Mouse (Mus musculus): ENCODE data around the gene Ccer2. TPM values are rescaled to one million over a fixed set of nuclear protein-coding genes. Genes with fewer than 3 reads are reported as not detected.

Gene Ccer2
- polyA plus RNA-seq, 1 experiment from 2014 or later = not detected

DNA sequence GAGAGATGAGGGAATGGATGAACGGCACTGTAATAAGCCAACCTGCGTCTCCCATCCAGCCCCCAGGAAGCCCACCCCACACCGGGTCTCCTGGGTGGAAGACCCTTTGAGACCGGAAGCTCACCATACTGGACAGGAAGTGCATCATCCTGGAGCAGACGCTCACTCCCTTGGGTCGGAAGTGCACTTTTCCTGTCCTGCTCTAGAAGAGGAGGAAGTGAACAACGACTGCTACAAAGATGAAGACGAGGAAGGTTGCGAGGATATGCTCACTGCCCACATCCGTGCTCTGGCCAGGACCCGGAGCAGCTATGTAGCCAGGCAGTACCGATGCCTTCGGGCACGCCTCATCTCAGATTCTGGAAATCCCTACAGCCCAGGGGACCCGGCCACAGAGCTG is 39.9 kb downstream of the Ccer2 start:
- peaks cover 3% of the 10 kb centered on the region; the same call in 1 of the 2 replicates for H3K27me3 ChIP-seq
- 84% methylated on average over 15 of the region's 15 CpGs for WGBS
- no peak overlapping the region for H3K4me2 ChIP-seq
- no peak for ATAC-seq (ENCODE audit: low FRiP score)
- H3K4me1 ChIP-seq = peaks cover 8% of the 10 kb centered on the region; the same call in 1 of the 2 replicates
- no peaks in the 10 kb centered on the region for H3K36me3 ChIP-seq (replicated peaks)
- no peak overlapping the region for H3K9ac ChIP-seq
- H3K9me3 ChIP-seq = no peaks in the 10 kb centered on the region
- H3K4me3 ChIP-seq (replicated peaks) = no peak overlapping the region
- no peak overlapping the region for H3K27ac ChIP-seq

DNA sequence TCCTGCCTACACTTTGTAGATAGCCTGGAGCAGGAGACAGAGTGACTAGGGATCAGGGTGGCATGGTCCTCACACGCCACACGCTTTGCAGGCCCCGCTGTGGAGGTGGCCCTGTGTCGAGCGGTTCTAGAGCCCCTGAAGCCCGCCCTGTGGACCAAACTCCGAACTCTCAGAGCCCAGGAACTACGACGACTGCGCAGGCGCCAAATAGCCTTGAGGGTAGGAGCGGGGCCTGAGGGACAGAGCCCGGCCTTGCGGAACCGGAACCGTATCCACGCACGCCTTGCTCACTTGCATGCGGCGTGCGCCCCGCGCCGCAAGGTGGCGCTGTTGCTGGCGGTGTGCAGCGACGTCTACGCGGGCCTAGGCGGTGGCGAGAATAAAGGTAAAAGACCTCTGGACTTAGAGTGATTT is 40.6 kb downstream of the Ccer2 start:
- Histone ChIP-seq H3K9me3 (no peaks in the 10 kb centered on the region), H3K9ac (no peak overlapping the region; the same call in none of the 2 replicates), H3K36me3 (replicated peaks) (no peaks in the 10 kb centered on the region), H3K27me3 (peaks cover 3% of the 10 kb centered on the region; the same call in 1 of the 2 replicates), H3K4me3 (replicated peaks) (peak overlapping the region; percentile 23), H3K4me1 (peaks cover 10% of the 10 kb centered on the region; the same call in 1 of the 2 replicates), H3K27ac (no peak overlapping the region), H3K4me2 (peak overlapping the region; percentile 45)
- 17% methylated on average over 32 of the region's 32 CpGs for WGBS
- ATAC-seq (ENCODE audit: low FRiP score) = peak; percentile 67

DNA sequence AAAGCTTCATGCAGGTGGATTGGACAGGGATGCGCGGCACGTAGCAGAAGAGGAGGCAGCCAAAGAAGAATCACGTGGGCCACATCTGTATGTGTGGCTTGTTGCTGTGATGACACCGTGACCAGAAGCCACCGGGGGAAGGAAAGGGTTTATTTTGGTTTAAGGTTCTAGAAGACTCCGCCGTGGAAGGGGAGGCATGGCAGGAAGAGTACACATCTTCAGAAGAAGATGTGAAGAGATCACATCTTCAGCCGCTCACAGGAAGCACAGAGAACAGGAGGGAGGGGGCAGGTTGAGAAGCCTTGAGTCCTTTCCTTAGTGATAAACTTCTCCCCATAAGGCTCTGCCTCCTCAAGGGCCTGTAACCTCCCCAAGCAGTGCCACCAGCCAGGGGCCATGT is 44.0 kb downstream of the Ccer2 start:
- WGBS = 92% methylated on average over 9 of the region's 9 CpGs
- H3K27ac ChIP-seq = no peak overlapping the region
- H3K27me3 ChIP-seq = no peaks in the 10 kb centered on the region

DNA sequence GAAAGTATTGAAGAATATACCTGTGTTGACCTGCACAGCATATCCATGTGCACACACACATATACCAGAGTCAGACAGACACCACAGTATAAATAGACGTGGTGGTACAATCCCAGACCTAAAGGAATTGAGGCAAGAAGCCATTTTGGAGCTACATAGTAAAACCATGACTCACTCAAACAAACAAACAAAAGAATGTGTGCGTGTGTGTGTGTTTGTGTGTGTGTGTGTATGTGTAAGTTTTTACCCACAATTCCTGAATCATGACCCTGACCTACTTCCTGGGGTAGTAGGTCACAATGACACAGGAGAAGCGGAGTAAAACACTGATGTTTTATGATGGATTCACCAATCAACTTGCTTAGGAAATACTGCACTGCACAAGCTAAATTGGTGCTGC is 45.5 kb downstream of the Ccer2 start:
- no peak overlapping the region for H3K9ac ChIP-seq
- H3K4me2 ChIP-seq = no peak overlapping the region
- WGBS = 75% methylated on average over 3 of the region's 3 CpGs
- H3K4me1 ChIP-seq = peaks cover 29% of the 10 kb centered on the region
- H3K27ac ChIP-seq = no peak overlapping the region
- H3K27me3 ChIP-seq = no peaks in the 10 kb centered on the region
- no peak for ATAC-seq (ENCODE audit: low FRiP score)
- H3K4me3 ChIP-seq (replicated peaks) = no peak overlapping the region
- no peaks in the 10 kb centered on the region for H3K36me3 ChIP-seq (replicated peaks)
- H3K9me3 ChIP-seq = no peaks in the 10 kb centered on the region

More for the DNA sequence above, 44.0 kb downstream of the Ccer2 start:
- H3K4me1 ChIP-seq = peaks cover 31% of the 10 kb centered on the region
- ATAC-seq (ENCODE audit: low FRiP score) = no peak
- no peaks in the 10 kb centered on the region for H3K9me3 ChIP-seq
- no peaks in the 10 kb centered on the region for H3K36me3 ChIP-seq (replicated peaks)
- no peak overlapping the region for H3K4me3 ChIP-seq (replicated peaks)
- no peak overlapping the region for H3K9ac ChIP-seq
- no peak overlapping the region for H3K4me2 ChIP-seq

DNA sequence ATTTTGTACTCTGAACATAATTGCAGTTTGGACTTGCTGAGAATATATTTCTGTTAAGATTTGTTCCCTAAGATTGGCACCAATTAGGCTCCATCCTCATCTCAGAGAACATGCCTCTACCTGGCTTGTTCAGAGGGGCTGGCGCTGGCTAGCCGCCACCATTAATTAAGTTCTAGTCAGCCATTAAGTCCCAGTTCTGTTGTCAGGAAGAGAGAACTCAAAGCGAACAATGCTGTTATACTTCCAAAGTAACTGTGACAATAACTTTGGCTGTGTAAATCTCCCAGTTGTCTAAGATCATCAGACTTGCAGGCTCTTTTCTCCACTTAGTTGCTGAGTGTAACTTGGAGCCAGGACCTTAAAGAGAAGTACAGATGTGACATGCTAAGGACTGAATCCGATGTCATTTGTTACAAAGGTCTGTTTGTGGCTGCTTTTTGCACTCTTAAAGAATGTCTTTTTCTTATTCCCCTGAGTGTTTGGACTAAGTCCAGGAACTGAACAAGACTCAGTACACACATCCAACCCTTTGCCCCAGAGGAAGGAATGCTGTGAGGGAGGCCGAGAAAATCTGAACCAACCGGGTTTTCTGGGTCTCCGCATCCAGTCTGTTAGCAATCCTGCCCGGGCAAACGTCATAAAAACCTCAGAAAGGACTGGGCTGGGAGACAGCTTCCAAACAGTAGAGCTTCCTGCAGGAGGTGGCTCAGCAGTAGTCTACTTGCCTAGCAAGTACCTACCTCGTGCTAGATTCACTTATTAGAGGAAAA is 46.1 kb downstream of the Ccer2 start:
- no peaks in the 10 kb centered on the region for H3K9me3 ChIP-seq
- H3K36me3 ChIP-seq (replicated peaks) = no peaks in the 10 kb centered on the region
- H3K27ac ChIP-seq = peak overlapping the region; percentile 69
- no peak for ATAC-seq (ENCODE audit: low FRiP score)
- WGBS = 27% methylated on average over 10 of the region's 10 CpGs
- no peak overlapping the region for H3K4me3 ChIP-seq (replicated peaks)
- H3K9ac ChIP-seq = no peak overlapping the region
- H3K27me3 ChIP-seq = no peaks in the 10 kb centered on the region
- H3K4me1 ChIP-seq = peaks cover 24% of the 10 kb centered on the region
- H3K4me2 ChIP-seq = peak overlapping the region; percentile 9; the same call in 1 of the 2 replicates

DNA sequence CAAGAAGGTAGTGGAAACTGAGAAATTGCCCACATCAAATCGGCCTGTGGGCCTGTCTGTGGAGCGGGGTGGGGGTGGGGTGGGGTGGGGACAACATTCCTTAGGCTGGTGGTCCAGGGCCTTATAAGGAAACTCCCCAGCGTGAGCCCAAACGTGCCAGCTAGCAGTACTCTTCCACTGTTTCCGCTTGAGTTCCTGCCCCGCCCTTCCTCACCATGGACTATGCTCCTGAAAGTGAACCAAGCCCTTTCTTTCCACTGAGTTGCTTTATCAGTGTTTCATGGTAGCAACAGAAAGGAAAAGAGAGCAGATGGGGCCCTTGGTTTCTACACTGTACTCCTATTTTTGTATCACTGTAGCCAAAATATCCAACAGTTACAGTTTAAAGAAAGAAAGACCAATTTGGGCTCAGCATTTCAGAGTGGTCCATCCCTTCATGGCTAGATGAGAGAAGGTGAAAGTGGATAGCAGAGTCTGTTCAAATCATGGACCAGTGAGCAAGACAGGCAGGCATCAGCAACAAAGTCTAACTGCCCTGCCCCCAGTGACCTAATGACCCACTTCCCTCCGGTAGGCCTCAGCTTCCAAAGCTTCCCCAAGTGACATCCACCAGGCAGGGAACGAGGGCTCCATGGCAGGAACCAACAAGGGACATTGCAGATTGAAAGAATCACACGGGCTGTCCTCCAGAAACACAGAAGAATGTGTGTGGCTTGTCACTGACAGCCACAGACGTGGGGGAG is 47.0 kb downstream of the Ccer2 start:
- Histone ChIP-seq H3K4me2 (peak overlapping the region; percentile 9), H3K36me3 (replicated peaks) (no peaks in the 10 kb centered on the region), H3K9me3 (no peaks in the 10 kb centered on the region), H3K4me3 (replicated peaks) (no peak overlapping the region), H3K9ac (0 out of 2 replicates have a peak overlapping the region, but pooled peaks have one; percentile 0), H3K27ac (peak overlapping the region; percentile 69), H3K4me1 (peaks cover 29% of the 10 kb centered on the region), H3K27me3 (no peaks in the 10 kb centered on the region)
- 10% methylated on average over 10 of the region's 10 CpGs for WGBS
- ATAC-seq (ENCODE audit: low FRiP score) = 0 out of 2 replicates have a peak, but pooled peaks have one; percentile 36

DNA sequence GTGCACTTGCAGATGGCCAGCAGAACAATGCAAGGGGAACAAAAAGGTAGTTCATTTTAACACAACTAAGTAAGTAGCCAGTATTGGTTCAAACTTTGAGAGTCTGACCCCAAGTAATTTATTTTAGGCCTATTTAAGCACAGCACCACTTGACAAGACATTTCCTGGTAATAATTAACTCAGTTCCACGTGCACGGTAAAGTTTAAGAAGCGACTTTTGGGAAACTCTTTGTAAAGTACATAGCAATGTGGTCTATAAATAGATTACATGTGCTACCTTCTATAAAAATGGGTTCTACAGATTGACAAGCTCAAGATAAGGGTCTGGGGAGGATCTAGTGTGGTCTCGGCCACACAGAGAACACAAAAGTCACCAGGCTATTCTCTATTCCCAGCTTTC is 47.8 kb downstream of the Ccer2 start:
- peaks cover 34% of the 10 kb centered on the region for H3K4me1 ChIP-seq
- no peaks in the 10 kb centered on the region for H3K36me3 ChIP-seq (replicated peaks)
- H3K27ac ChIP-seq = no peak overlapping the region
- 70% methylated on average over 4 of the region's 4 CpGs for WGBS
- ATAC-seq (ENCODE audit: low FRiP score) = no peak
- no peak overlapping the region for H3K9ac ChIP-seq
- no peaks in the 10 kb centered on the region for H3K9me3 ChIP-seq
- no peak overlapping the region for H3K4me3 ChIP-seq (replicated peaks)
- H3K27me3 ChIP-seq = no peaks in the 10 kb centered on the region
- no peak overlapping the region for H3K4me2 ChIP-seq

DNA sequence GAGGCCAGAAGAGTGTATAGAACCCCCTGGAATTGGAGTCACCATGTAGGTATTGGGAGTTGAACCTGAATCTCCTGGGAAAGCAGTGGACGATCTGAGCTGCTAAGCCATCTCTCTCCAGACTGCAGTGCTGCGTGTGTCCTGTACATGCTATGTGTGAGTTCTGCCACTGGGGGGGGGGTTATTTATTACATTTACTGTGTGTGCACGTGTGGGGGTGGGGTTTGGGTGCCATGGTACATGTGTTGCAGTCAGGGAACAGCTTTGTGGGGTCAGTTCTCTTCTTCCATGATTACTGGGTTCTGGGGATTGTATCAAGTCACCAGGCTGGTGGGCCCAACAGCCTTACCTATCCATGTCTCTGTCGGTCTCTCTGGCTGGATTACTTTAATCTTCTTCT is 50.9 kb downstream of the Ccer2 start:
- H3K27ac ChIP-seq = no peak overlapping the region
- no peak overlapping the region for H3K9ac ChIP-seq
- no peak overlapping the region for H3K4me2 ChIP-seq
- WGBS = 79% methylated on average over 4 of the region's 4 CpGs
- peaks cover under 1% of the 10 kb centered on the region; the same call in 1 of the 2 replicates for H3K36me3 ChIP-seq (replicated peaks)
- peaks cover 31% of the 10 kb centered on the region for H3K4me1 ChIP-seq
- no peaks in the 10 kb centered on the region for H3K27me3 ChIP-seq
- no peak overlapping the region for H3K4me3 ChIP-seq (replicated peaks)
- no peak for ATAC-seq (ENCODE audit: low FRiP score)
- H3K9me3 ChIP-seq = no peaks in the 10 kb centered on the region

DNA sequence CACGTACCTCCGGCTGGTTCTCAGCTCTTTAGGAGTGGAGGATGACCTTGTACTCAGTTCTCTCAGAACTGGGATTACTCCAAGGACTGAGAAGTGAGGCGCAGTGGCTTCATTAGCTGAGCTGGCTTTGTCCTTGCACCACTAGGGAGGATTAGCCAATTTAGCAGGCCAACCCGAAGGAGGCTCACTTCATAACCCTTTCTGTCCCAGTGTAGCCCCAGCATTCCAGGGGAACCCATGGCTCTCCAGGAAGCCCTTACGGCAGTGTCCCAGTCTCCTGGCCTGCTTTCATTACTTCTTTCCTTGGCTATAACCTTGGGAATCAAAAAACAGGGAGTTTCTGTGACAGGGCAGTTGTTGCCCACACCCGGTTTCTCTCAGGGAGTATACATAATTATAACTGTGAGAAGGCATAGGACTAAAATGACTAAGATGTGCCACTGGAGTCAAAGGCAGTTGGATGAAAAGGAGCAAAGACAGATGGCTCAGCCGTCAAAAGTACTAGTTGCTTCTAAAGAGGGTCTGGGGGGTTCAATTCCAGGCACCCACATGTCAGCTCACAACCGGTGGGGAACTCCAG is 51.8 kb downstream of the Ccer2 start:
- peak overlapping the region; percentile 94 for H3K9ac ChIP-seq
- H3K4me2 ChIP-seq = peak overlapping the region; percentile 91
- WGBS = 17% methylated on average over 8 of the region's 8 CpGs
- peaks cover 9% of the 10 kb centered on the region for H3K36me3 ChIP-seq (replicated peaks)
- peaks cover 31% of the 10 kb centered on the region for H3K4me1 ChIP-seq
- H3K4me3 ChIP-seq (replicated peaks) = peak overlapping the region; percentile 85
- H3K27ac ChIP-seq = peak overlapping the region; percentile 100
- ATAC-seq (ENCODE audit: low FRiP score) = no peak
- no peaks in the 10 kb centered on the region for H3K9me3 ChIP-seq
- H3K27me3 ChIP-seq = no peaks in the 10 kb centered on the region

DNA sequence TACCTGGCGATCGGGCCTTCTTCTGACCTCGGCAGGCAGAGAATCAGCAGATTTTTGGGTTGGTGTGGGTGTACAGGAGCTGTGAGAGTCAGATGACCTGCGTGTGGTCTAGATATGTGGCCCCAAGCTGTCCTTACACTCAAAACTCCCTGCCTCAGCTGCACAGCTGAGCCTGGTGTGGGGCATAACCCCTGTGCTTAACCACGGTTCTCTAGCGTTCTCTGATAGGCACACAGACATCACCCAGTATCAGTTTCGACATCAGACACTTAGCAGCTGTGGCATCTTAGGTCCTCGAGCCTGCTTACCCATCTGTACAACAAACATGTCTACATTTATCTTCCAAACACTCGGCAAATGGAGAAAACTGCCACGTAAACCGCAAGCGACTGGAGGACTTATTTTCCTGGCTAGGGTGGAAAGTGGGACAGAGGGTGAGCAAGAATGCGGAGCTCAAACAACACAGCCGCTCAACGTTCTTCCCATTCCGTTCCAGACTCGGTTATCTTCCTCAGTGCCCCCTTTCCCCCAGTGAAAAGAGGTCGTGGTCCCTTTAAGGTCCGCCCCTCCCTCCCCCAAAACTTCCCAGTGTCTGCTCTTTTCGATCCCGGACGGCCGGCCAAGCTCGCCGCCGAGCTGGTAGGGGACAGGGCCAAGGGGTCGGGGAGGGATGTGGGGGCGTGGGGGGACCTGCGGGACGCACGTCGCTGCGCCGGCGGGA is 52.4 kb downstream of the Ccer2 start, which contains the start of gene Hnrnpl:
Gene Hnrnpl, plus strand, starts transcription at position 321 of the 721 bp plus-strand sequence.
- no peaks in the 10 kb centered on the region for H3K27me3 ChIP-seq
- peak within 1 kb of the TSS; percentile 94 for H3K9ac ChIP-seq
- peaks cover 15% of the 10 kb centered on the region for H3K36me3 ChIP-seq (replicated peaks)
- peak within 1 kb of the TSS; percentile 91 for H3K4me2 ChIP-seq
- peak within 1 kb of the TSS; percentile 100 for H3K27ac ChIP-seq
- ATAC-seq (ENCODE audit: low FRiP score) = peak; percentile 2
- peak within 1 kb of the TSS; percentile 85 for H3K4me3 ChIP-seq (replicated peaks)
- H3K9me3 ChIP-seq = no peaks in the 10 kb centered on the region
- H3K4me1 ChIP-seq = peaks cover 31% of the 10 kb centered on the region
- WGBS = 3% methylated on average over 35 of the region's 35 CpGs
